Mouse (Mus musculus) heart, adult 2 months (tissue): ENCODE results near the gene Limch1.

Source experiments
- CTCF ChIP-seq: fragments of 200-600 bp; IDR thresholded peaks from 2 replicates; pipeline ENCODE4 v1.8.1; 2022; ENCODE audit warnings: antibody characterized with exemption, mild to moderate bottlenecking, moderate library complexity
- POLR2A ChIP-seq: fragments of 200-500 bp; IDR thresholded peaks from 2 replicates; pipeline ENCODE4 v1.6.1; 2011; ENCODE audit warnings: mild to moderate bottlenecking, low read depth, low read length, control low read depth; ENCODE audit not compliant: insufficient read depth

DNA sequence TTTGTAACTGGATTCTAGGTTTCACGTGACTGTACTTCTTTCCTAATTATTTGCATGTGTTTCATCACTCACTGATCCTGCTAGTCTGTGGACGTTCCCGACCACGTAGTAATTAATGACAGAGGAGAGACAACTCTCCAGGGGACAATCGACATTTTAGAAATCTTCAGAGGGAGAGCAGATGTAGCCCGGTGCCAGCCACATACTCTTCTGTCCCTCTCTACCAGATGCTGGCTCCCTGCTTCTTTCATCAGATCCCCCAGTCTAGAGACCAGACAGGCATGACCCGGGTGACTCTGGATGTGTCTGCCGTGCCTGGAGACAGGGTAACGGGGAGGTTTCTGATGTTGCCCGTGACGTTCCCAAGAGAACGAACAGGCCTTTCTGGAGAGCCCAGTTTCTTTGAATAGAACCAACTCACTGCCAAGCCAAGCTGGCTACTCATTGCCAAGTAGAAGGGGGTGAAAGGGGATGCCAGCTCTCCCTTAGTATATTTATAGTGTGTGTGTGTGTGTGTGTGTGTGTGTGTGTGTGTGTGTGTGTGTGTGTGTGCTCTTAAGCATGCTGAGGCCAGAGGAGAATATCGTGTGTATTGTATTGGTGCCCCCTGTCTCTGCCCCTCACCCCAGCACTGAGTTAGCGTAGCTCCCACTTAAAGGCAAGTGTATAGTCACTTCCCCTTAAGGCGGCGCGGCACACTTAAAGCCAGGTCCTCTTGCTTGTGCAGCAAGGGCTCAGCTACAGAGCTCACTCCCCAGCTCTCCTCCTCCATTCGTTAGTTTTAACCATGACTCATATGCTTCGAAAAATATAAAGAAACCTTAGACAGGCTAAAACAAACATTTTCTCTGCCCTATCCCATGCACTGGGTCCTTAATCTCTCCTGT, 233.9 kb downstream of the Limch1 start:
- TF ChIP-seq CTCF, result no peak
- no peak for TF ChIP-seq POLR2A
